In the genomic region with DNA sequence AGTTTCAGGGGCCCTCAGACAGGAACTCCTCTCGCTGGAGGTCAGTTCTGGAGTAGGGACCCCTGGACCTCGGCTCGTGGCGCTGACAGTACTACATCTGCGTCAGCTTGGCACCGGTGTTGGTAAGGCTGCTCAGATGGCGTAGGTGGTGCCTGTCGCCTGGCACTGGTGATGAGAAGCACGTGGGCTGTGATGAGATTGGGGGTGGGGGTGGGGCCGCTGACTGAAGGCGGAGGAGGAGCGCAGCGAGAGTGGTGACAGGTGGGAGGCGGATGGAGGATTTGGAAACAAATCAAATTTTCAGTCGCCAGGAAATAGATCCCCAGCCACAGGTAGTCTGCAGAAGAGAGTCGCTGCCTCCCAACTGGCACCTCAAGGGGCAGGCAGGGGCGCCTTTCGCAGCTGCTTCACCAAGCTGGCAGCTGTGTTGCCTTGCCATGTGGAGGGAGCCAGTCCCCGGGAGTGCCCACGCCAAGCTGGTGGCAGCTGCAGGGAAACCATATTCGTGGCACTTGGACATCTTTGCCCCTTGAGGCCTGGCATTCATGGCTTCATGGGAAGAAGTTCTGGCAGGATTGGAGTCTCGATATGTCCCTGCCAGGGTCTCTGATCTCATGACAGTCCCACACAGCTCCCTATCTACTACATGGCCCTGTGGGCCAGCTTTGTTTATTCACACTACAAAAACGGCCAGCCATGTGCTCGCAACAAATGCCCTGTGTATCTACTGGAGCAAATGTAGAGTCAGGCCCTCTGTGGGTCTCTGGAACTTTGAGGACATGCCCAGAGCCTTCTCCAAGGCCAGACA, we compare ENCODE assay signal across 10 mouse cellular contexts. TPM values are rescaled to one million over a fixed set of nuclear protein-coding genes. Genes with fewer than 3 reads are reported as not detected.
A peak's percentile ranks its signal among the peaks of the same experiment; 100 is the strongest.
DNase-seq lines count a peak whose midpoint lies in the region; ATAC-seq and TF ChIP-seq lines count a peak whose summit lies in the region.
"Had no signal": no experiment of that assay in that cellular context is flagged by ENCODE, and none has a peak within 500 bp of the region (broad histone marks: within the 10 kb centered on the region; RNA-seq: fewer than 3 reads in every experiment).

No protein-coding gene starts in this region.

- DNase-seq in gastrocnemius, postnatal 10 days, result peak; percentile 30
- DNase-seq in gastrocnemius, adult 2 months, result no peak
- peak; percentile 71 to 73 for DNase-seq in cerebellum, adult 2 months
- peak; percentile 54 to 59 for DNase-seq in layer of hippocampus, postnatal 10 days (ENCODE audit: low spot score in 2 of 2)
- DNase-seq in right cerebral cortex, postnatal 4 days, result peak; percentile 48
- no peak for DNase-seq in urinary bladder, postnatal 4 days (ENCODE audit: low spot score in 2 of 2)
- DNase-seq in lung, postnatal 0 days (ENCODE audit: low spot score), result no peak
- no peak for DNase-seq in adrenal gland, postnatal 36 days
- DNase-seq: liver, embryonic 13.5 days had no signal

- ATAC-seq in lung, postnatal 0 days, result no peak

- intact Hi-C loops in gastrocnemius, adult 2 months (cut with DNase I), result no loop called here

- 12% methylated on average over 24 of the region's 24 CpGs for WGBS in cerebellum, adult 2 months
- 49% methylated on average over 24 of the region's 24 CpGs for WGBS in lung, postnatal 0 days

- peaks cover 11% of the 10 kb centered on the region; the same call in 1 of the 2 replicates for H3K4me1 ChIP-seq in cerebellum, adult 2 months (ENCODE audit: control insufficient read depth, insufficient read depth, low read length)
- no peaks in the 10 kb centered on the region for H3K4me1 ChIP-seq in lung, postnatal 0 days (ENCODE audit: insufficient read depth, low read depth, low read length)

- no peak overlapping the region for H3K4me3 ChIP-seq in gastrocnemius, adult 2 months
- H3K4me3 ChIP-seq in cerebellum, adult 2 months (replicated peaks; ENCODE audit: insufficient read depth, low read depth, low read length), result no peak overlapping the region
- H3K4me3 ChIP-seq in lung, postnatal 0 days (ENCODE audit: low read depth, low read length), result no peak overlapping the region
- H3K4me3 ChIP-seq: liver, embryonic 13.5 days; neural tube, embryonic 12.5 days had no signal

- H3K36me3 ChIP-seq in lung, postnatal 0 days (ENCODE audit: insufficient read depth, low read length), result no peaks in the 10 kb centered on the region
- H3K36me3 ChIP-seq: liver, embryonic 13.5 days; neural tube, embryonic 12.5 days had no signal

- TF ChIP-seq CTCF in gastrocnemius, adult 2 months (IDR thresholded peaks at IDR 0.05), result no peak
- no peak for TF ChIP-seq CTCF in cerebellum, adult 2 months (IDR thresholded peaks at IDR 0.05; ENCODE audit: borderline replicate concordance, insufficient read depth, low read depth, low read length)
- no peak for TF ChIP-seq CTCF in lung, postnatal 0 days (IDR thresholded peaks at IDR 0.05)

- TF ChIP-seq POLR2A in cerebellum, adult 2 months (IDR thresholded peaks at IDR 0.05; ENCODE audit: borderline replicate concordance, insufficient read depth, low read length), result no peak

- H3K9me3 ChIP-seq in lung, postnatal 0 days (ENCODE audit: low read length), result no peaks in the 10 kb centered on the region
- H3K9me3 ChIP-seq: liver, embryonic 13.5 days; neural tube, embryonic 12.5 days had no signal

- H3K9ac ChIP-seq in lung, postnatal 0 days (replicated peaks; ENCODE audit: low read depth), result no peak overlapping the region
- H3K9ac ChIP-seq: liver, embryonic 13.5 days; neural tube, embryonic 12.5 days had no signal

- no peak overlapping the region for H3K4me2 ChIP-seq in lung, postnatal 0 days (replicated peaks; ENCODE audit: low read depth, low read length)
- H3K4me2 ChIP-seq: liver, embryonic 13.5 days; neural tube, embryonic 12.5 days had no signal

- H3K27me3 ChIP-seq in cerebellum, adult 2 months (ENCODE audit: control insufficient read depth, insufficient read depth, low read length), result no peaks in the 10 kb centered on the region
- H3K27me3 ChIP-seq in lung, postnatal 0 days (replicated peaks; ENCODE audit: insufficient read depth, low read length), result no peaks in the 10 kb centered on the region

- H3K27ac ChIP-seq in gastrocnemius, adult 2 months, result no peak overlapping the region
- H3K27ac ChIP-seq in cerebellum, adult 2 months (ENCODE audit: insufficient read depth, low read length), result no peak overlapping the region
- H3K27ac ChIP-seq in lung, postnatal 0 days (ENCODE audit: low read length), result no peak overlapping the region
- H3K27ac ChIP-seq: liver, embryonic 13.5 days; neural tube, embryonic 12.5 days had no signal

- no peak for TF ChIP-seq EP300 in lung, postnatal 0 days (IDR thresholded peaks at IDR 0.05)

RNA-seq across cellular contexts. Expression of a gene that starts 5.8 kb away (rescaled TPM):
- total RNA-seq in gastrocnemius, postnatal 10 days (2021), result 10 to 100 TPM; 14.3 to 15.0 TPM
- total RNA-seq in gastrocnemius, adult 2 months (2021), result 10 to 100 TPM; 11.1 to 16.4 TPM
- 33.0 and 33.6 TPM in 2 replicates for polyA plus RNA-seq in cerebellum, adult 2 months (2012; rRNA removed)
- total RNA-seq in layer of hippocampus, postnatal 10 days (2021), result 10 to 100 TPM; 15.7 to 16.3 TPM
- 10.9 TPM in 2 replicates for polyA plus RNA-seq in lung, postnatal 0 days (2015; fragmentation: Nextera tagmentation; extraction: Ambion mirVana)
- total RNA-seq in adrenal gland, postnatal 36 days (2021), result 10 to 100 TPM; 41.1 TPM

Comparison
In these comparisons a context has a peak if more than half of its experiments do, and no peak if none do; other contexts are left out.
1. DNase-seq: peak in gastrocnemius, postnatal 10 days (single experiment), cerebellum, adult 2 months (2 of 2), layer of hippocampus, postnatal 10 days (2 of 2) and right cerebral cortex, postnatal 4 days (single experiment); none in gastrocnemius, adult 2 months (single experiment), urinary bladder, postnatal 4 days (0 of 2), lung, postnatal 0 days (single experiment) and adrenal gland, postnatal 36 days (0 of 2).